Mouse (Mus musculus) cortical plate, adult 2 months (tissue): ENCODE data around the gene D630045J12Rik.

Source experiments
- CTCF ChIP-seq: fragments of 200-500 bp; IDR thresholded peaks from 2 replicates; pipeline ENCODE4 v1.5.1; 2011; ENCODE audit warnings: mild to moderate bottlenecking, control low read depth, low read length; ENCODE audit not compliant: insufficient read depth; ENCODE audit errors: extremely low read depth
- POLR2A ChIP-seq: fragments of 200-500 bp; IDR thresholded peaks from 2 replicates; pipeline ENCODE4 v1.6.1; 2011; ENCODE audit warnings: mild to moderate bottlenecking, low read length, control low read depth; ENCODE audit not compliant: insufficient read depth; ENCODE audit errors: extremely low read depth

DNA sequence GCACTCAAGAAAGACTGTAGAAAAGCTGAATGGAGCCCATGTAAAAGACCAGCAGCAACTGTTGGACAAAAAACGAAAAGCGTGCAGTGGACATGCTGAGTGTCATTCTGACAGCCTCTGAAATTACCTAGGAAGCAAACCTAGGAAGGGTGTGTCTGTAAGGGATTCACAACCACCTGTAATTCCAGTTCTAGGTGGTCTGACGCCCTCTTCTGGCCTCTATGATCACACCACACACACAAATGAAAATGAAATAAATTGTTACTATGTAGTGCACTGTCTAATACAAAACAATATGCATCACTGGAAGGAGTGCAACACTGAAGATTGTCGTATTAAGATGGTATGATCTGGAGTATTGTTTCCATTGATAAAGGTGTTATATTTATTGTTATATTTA, 8.1 kb upstream of the D630045J12Rik start:
- TF ChIP-seq CTCF: no peak
- TF ChIP-seq POLR2A: no peak
